Mouse (Mus musculus) neural tube, embryonic 12.5 days (tissue): ENCODE measurements at regions not wholly inside any gene's neighbourhood (a gene's known extent, or its start where the extent isn't known, plus 50 kb on each side); places are given as distances from the start of the nearest gene placed in this dataset.

Experiments used
- ATAC-seq: fragments of 200-750 bp; cut with Nextera tagmentation; 2 replicates; pipeline ENCODE4 v1.8.0; 2017; ENCODE audit warnings: low read depth, mild to moderate bottlenecking, moderate TSS enrichment, moderate library complexity; ENCODE audit not compliant: low FRiP score
- H3K27ac ChIP-seq: fragments of 300-500 bp; sonication (generic); 2 replicates; pipeline ENCODE4 v1.5.1; 2016
- H3K27me3 ChIP-seq: fragments of 300-500 bp; sonication (generic); replicated peaks from 2 replicates; pipeline ENCODE4 v1.6.1; 2016; ENCODE audit warnings: mild to moderate bottlenecking
- H3K36me3 ChIP-seq: fragments of 300-500 bp; sonication (generic); 2 replicates; pipeline ENCODE4 v1.6.1; 2016; ENCODE audit warnings: mild to moderate bottlenecking
- H3K4me1 ChIP-seq: fragments of 300-500 bp; sonication (generic); 2 replicates; pipeline ENCODE4 v1.6.1; 2016
- H3K4me2 ChIP-seq: fragments of 300-500 bp; sonication (generic); replicated peaks from 2 replicates; pipeline ENCODE4 v1.6.1; 2016; ENCODE audit warnings: mild to moderate bottlenecking
- H3K4me3 ChIP-seq: fragments of 300-500 bp; sonication (generic); 2 replicates; pipeline ENCODE4 v1.5.1; 2016
- H3K9ac ChIP-seq: fragments of 300-500 bp; sonication (generic); 2 replicates; pipeline ENCODE4 v1.6.1; 2016; ENCODE audit warnings: mild to moderate bottlenecking
- H3K9me3 ChIP-seq: fragments of 300-500 bp; sonication (generic); 2 replicates; pipeline ENCODE4 v1.6.1; 2016; ENCODE audit warnings: mild to moderate bottlenecking
- WGBS: fragments of 180-500 bp; shearing (Covaris S2); methylation state at CpG from one replicate; pipeline ENCODE4 v1.1.7; 2016; 5-methylcytosine and 5-hydroxymethylcytosine counted together

DNA sequence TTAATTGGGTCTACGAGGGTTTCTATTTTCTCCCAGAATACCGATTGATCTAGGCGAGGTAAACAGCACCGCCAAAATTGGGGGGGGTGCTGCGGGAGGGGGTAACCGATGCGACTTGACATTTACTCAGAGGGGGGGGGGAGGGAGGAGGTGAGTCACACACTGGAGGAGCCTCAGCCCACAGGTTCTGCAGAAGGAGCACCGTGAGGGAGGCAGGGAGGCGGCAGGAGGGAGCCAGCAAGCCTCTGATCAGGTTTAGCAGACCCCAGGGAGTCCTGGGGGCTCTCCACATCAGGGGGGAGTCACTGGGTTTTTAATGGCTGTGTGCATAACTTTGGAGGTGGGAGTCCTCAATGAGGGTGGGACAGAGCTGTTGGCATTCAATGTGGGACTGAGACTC is 51.3 kb upstream of the Ier5l start:
- H3K4me3 ChIP-seq = no peak overlapping the region
- H3K4me1 ChIP-seq = peaks cover 10% of the 10 kb centered on the region; the same call in 1 of the 2 replicates
- H3K9ac ChIP-seq = no peak overlapping the region
- H3K27ac ChIP-seq = no peak overlapping the region
- ATAC-seq = no peak
- no peaks in the 10 kb centered on the region; the same call in 1 of the 2 replicates for H3K27me3 ChIP-seq
- no peaks in the 10 kb centered on the region for H3K9me3 ChIP-seq
- no peaks in the 10 kb centered on the region for H3K36me3 ChIP-seq
- H3K4me2 ChIP-seq = no peak overlapping the region
- WGBS = 48% methylated on average over 9 of the region's 9 CpGs

DNA sequence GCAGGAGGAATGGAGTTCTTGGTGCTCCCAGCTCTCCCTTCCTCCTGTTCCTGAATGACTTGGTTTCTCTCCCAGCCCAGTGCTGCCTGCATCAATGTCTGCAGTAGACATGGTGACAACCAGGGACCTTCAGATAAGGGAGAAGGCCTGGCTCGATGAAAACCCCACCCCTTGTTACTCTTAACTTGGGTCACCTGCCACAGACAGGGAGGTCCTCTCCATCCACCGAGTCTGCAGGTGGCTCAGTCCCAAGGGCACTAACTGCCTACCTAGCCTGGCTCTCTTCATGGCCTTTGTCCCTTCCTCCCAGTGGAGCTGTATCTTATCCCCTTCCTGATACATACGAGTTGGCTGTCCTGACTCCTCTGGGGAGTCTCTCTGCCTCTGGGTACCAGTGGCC is 51.8 kb upstream of the Ier5l start:
- Histone ChIP-seq H3K4me1 (peaks cover 10% of the 10 kb centered on the region; the same call in 1 of the 2 replicates), H3K36me3 (no peaks in the 10 kb centered on the region), H3K27me3 (no peaks in the 10 kb centered on the region; the same call in 1 of the 2 replicates), H3K9me3 (no peaks in the 10 kb centered on the region), H3K27ac (no peak overlapping the region), H3K4me2 (no peak overlapping the region), H3K9ac (no peak overlapping the region), H3K4me3 (no peak overlapping the region)
- ATAC-seq = no peak
- WGBS = 57% methylated on average over 3 of the region's 3 CpGs

DNA sequence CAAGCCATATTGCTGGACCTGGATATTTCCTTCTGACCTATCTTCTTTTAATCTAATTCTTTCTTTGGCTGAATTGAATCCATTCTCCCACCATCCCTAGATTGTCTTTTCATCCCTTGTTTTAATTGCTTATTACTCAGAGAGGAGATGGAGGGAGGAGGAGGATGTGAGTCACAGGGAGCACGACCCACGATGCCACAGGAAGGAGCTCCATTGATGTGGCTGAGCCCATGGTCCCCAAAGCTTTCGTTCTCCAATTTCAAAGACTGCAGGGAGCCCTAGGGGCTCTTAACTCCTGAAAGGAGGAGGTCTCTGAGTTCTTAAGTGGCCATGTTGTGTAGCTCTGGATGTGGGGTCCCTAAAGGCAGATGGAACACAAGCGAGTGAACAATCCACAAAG is 53.5 kb upstream of the Ier5l start:
- ATAC-seq = no peak
- peaks cover 10% of the 10 kb centered on the region; the same call in 1 of the 2 replicates for H3K4me1 ChIP-seq
- WGBS = 46% methylated on average over 4 of the region's 4 CpGs

DNA sequence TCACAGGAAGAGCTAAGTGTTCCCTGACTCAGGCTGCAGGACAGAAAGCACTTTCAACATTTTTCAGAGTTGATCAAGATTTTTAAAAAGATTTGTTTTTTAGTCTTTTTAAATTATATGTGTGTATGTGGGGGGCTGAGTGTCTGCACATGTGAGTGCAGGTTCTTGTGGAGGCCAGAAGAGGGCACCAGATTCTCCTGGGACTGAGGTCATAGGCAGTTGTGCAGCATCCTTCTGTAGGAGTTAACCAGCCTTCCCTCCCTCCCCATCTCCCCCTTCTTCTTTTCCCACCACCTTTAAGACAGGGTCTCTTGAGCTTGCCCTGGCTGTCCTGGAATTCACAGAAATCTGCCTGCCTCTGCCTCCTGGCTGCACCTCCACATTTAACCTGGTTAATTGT is 58.9 kb upstream of the Ier5l start:
- H3K9me3 ChIP-seq = peaks cover 3% of the 10 kb centered on the region; the same call in 1 of the 2 replicates
- no peak overlapping the region for H3K9ac ChIP-seq
- ATAC-seq = no peak
- H3K4me3 ChIP-seq = no peak overlapping the region
- H3K27me3 ChIP-seq = no peaks in the 10 kb centered on the region
- H3K36me3 ChIP-seq = no peaks in the 10 kb centered on the region
- no peaks in the 10 kb centered on the region for H3K4me1 ChIP-seq
- H3K27ac ChIP-seq = no peak overlapping the region
- no peak overlapping the region for H3K4me2 ChIP-seq

More for the DNA sequence above, 53.5 kb upstream of the Ier5l start:
- Histone ChIP-seq H3K27ac (no peak overlapping the region), H3K27me3 (no peaks in the 10 kb centered on the region; the same call in 1 of the 2 replicates), H3K4me2 (no peak overlapping the region), H3K9ac (no peak overlapping the region), H3K9me3 (no peaks in the 10 kb centered on the region), H3K36me3 (no peaks in the 10 kb centered on the region), H3K4me3 (no peak overlapping the region)

DNA sequence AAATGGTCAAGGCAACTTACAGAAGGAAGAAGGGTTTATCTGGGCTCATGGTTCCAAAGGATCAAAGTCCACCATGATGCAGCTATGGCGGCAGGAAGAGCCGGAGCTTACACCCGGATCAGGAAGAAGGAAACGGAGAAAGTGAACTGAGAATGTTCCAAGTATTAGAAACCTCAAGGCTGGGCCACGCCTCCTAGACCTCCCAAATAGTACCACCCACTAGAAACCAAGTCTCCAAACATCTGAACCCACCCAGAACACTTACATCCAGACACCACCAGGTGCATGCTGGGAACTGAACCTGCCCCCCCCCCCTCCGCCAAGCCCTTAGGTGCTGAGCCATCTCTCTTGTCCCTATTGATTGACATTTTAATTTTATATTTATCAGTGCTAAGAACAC is 59.3 kb upstream of the Ier5l start:
- Histone ChIP-seq H3K9ac (no peak overlapping the region), H3K9me3 (peaks cover 3% of the 10 kb centered on the region; the same call in 1 of the 2 replicates), H3K4me1 (no peaks in the 10 kb centered on the region), H3K27ac (no peak overlapping the region), H3K4me3 (no peak overlapping the region), H3K27me3 (no peaks in the 10 kb centered on the region), H3K4me2 (no peak overlapping the region), H3K36me3 (no peaks in the 10 kb centered on the region)
- ATAC-seq = no peak
- WGBS = 93% methylated on average over 6 of the region's 6 CpGs

DNA sequence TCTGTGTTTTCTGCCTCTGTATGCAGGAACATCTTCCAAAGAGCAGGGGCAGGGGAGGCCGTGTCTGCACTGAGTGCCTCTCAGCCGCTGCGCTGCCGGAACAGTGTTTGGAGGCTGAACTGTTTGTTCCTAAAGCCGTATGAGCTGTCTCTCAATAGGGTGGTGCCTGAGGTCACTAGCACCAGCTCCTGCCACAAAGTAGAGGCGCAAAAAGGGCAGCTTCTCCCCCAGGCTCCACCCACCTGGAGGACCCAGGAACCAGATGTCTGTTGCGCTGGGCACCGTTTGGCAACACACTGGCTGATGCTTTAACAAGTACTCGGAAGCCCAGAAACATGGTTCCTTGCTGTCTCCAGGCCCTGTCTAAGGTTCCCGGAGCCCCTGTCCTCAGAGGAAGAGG is 60.4 kb upstream of the Cstad start:
- WGBS = 62% methylated on average over 10 of the region's 10 CpGs
- H3K4me3 ChIP-seq = no peak overlapping the region
- no peak for ATAC-seq
- H3K27me3 ChIP-seq = no peaks in the 10 kb centered on the region
- H3K27ac ChIP-seq = no peak overlapping the region
- no peaks in the 10 kb centered on the region for H3K4me1 ChIP-seq
- no peaks in the 10 kb centered on the region for H3K36me3 ChIP-seq
- no peak overlapping the region for H3K4me2 ChIP-seq
- H3K9ac ChIP-seq = no peak overlapping the region
- H3K9me3 ChIP-seq = peaks cover 3% of the 10 kb centered on the region; the same call in 1 of the 2 replicates

DNA sequence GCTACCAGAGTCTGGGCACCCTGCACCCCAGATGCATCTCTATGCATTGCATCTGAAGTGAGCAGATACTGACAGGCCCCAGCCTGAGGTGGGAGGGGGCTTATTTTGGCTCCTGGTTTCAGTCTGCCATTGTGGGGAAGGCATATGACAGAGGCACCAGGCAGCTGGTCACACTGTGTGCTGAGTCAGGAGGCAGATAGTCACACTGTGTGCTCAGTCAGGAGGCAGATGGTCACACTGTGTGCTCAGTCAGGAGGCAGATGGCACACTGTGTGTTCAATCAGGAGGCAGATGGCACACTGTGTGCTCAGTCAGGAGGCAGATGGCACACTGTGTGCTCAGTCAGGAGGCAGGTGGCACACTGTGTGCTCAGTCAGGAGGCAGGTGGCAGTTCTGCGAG is 55.5 kb upstream of the Cstad start:
- ATAC-seq = no peak
- Histone ChIP-seq H3K4me2 (no peak overlapping the region), H3K9ac (no peak overlapping the region), H3K27ac (no peak overlapping the region), H3K4me3 (no peak overlapping the region), H3K36me3 (no peaks in the 10 kb centered on the region), H3K27me3 (0 out of 2 replicates have a peak, but pooled peaks cover 4% of the 10 kb centered on the region), H3K4me1 (peaks cover 15% of the 10 kb centered on the region; the same call in 1 of the 2 replicates), H3K9me3 (no peaks in the 10 kb centered on the region)
- 100% methylated on average over 1 of the region's 1 CpGs for WGBS

DNA sequence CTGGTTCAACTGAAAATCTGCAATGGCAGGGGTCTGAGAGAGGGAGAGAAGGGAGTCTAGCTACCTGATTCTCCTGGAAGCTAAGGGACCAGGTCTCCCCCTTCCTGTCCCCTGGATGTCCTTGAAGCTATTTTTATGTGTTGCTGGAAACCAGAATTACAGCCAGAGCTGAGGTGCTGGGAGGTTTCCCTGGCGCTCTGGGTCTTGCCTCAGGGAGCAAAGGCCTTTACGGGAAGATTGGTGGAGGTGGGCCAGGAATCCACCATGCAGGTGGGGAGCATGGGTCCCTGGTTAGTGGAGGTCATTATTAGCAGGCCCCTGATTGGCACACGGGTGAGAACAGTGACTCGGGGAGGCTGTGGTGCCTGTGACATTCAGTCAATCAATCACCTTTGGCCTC is 53.3 kb upstream of the Cstad start:
- Histone ChIP-seq H3K4me1 (peaks cover 37% of the 10 kb centered on the region), H3K27me3 (0 out of 2 replicates have a peak, but pooled peaks cover 4% of the 10 kb centered on the region), H3K4me3 (no peak overlapping the region), H3K27ac (no peak overlapping the region), H3K4me2 (no peak overlapping the region), H3K36me3 (no peaks in the 10 kb centered on the region), H3K9ac (0 out of 2 replicates have a peak overlapping the region, but pooled peaks have one; percentile 23), H3K9me3 (no peaks in the 10 kb centered on the region)
- 54% methylated on average over 4 of the region's 4 CpGs for WGBS
- ATAC-seq = no peak

DNA sequence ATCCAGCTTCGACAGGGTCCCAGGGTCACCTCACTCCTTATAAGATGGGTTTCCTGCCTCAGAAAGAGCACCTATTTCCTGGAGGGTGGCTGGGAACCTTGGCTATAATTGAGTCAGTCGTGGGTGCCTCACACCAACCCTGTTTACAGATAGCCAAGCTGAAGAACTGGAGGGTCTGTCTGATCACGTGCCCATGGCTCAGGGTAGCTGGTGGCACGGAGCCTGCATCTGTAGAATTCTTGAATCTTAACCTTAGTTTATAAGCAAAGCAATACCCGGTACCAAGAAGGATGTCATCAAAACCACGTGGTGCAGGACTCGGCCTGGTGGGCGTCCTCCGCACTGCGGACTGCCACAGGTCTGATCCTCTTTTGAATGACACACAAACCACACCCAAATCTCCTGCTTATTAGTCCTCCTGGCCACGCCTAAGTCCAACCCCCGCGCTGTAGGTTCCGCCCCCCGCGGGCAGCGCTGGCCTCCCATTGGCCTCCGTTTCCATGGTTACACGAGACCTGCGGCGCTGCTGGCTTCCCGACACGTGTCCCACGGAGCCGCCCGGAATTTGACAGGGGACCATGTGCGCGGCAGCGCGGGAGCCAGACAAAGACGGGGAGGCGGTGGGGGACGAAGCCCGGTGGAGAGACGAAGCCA is 49.9 kb upstream of the Cstad start:
- Histone ChIP-seq H3K27me3 (0 out of 2 replicates have a peak, but pooled peaks cover 4% of the 10 kb centered on the region), H3K9ac (peak overlapping the region; percentile 17; the same call in 1 of the 2 replicates), H3K27ac (no peak overlapping the region), H3K4me2 (peak overlapping the region; percentile 49), H3K9me3 (peaks cover 2% of the 10 kb centered on the region; the same call in 1 of the 2 replicates), H3K4me3 (peak overlapping the region; percentile 5; the same call in 1 of the 2 replicates), H3K4me1 (peaks cover 47% of the 10 kb centered on the region), H3K36me3 (no peaks in the 10 kb centered on the region)
- WGBS = 3% methylated on average over 35 of the region's 35 CpGs
- ATAC-seq = peak; percentile 89
